Mouse (Mus musculus): ENCODE results near the gene Hps4. TPM values are rescaled to one million over a fixed set of nuclear protein-coding genes. Genes with fewer than 3 reads are reported as not detected.
A peak's percentile ranks its signal among the peaks of the same experiment; 100 is the strongest.

Hps4 gene
- polyA plus RNA-seq, 1 experiment from 2014 or later = 15.3 TPM

GRCm38 (mm10) chr5:112369326-112369725, 26.4 kb downstream of the Hps4 start:
- 91% methylated on average over 13 of the region's 13 CpGs for WGBS

GRCm38 (mm10) chr5:112370236-112370813, 27.4 kb downstream of the Hps4 start:
- H3K36me3 ChIP-seq (ENCODE audit: control insufficient read depth, insufficient read depth, low read length) = peaks cover 27% of the 10 kb centered on the region
- no peak overlapping the region for H3K4me2 ChIP-seq (replicated peaks; ENCODE audit: low read depth)
- H3K9me3 ChIP-seq (ENCODE audit: control insufficient read depth, low read length) = no peaks in the 10 kb centered on the region
- H3K27ac ChIP-seq (replicated peaks) = no peak overlapping the region
- WGBS = 88% methylated on average over 12 of the region's 12 CpGs
- no peak for DNase-seq (ENCODE audit: low spot score)
- ATAC-seq (ENCODE audit: low FRiP score, low TSS enrichment) = peak; percentile 8; the same call in 1 of the 2 replicates
- no peaks in the 10 kb centered on the region for H3K27me3 ChIP-seq (ENCODE audit: control insufficient read depth, insufficient read depth, low read length)
- H3K4me1 ChIP-seq (replicated peaks; ENCODE audit: control insufficient read depth, insufficient read depth) = no peaks in the 10 kb centered on the region
- no peak overlapping the region for H3K4me3 ChIP-seq (ENCODE audit: low read depth, low read length)
- TF ChIP-seq CTCF (IDR thresholded peaks at IDR 0.05; ENCODE audit: low read depth) = no peak
- no peak for TF ChIP-seq EP300 (optimal IDR thresholded peaks at IDR 0.05)
- H3K9ac ChIP-seq (ENCODE audit: low read length) = no peak overlapping the region

More at GRCm38 (mm10) chr5:112369326-112369725, 26.4 kb downstream of the Hps4 start:
- TF ChIP-seq EP300 (optimal IDR thresholded peaks at IDR 0.05) (no peak), CTCF (IDR thresholded peaks at IDR 0.05; ENCODE audit: low read depth) (no peak)
- DNase-seq (ENCODE audit: low spot score) = no peak
- no peak overlapping the region for H3K4me3 ChIP-seq (ENCODE audit: low read depth, low read length)
- no peak overlapping the region for H3K4me2 ChIP-seq (replicated peaks; ENCODE audit: low read depth)
- no peaks in the 10 kb centered on the region for H3K27me3 ChIP-seq (ENCODE audit: control insufficient read depth, insufficient read depth, low read length)
- no peak overlapping the region for H3K9ac ChIP-seq (ENCODE audit: low read length)
- H3K36me3 ChIP-seq (ENCODE audit: control insufficient read depth, insufficient read depth, low read length) = peaks cover 31% of the 10 kb centered on the region
- no peak for ATAC-seq (ENCODE audit: low FRiP score, low TSS enrichment)
- no peak overlapping the region for H3K27ac ChIP-seq (replicated peaks)
- H3K9me3 ChIP-seq (ENCODE audit: control insufficient read depth, low read length) = no peaks in the 10 kb centered on the region
- H3K4me1 ChIP-seq (replicated peaks; ENCODE audit: control insufficient read depth, insufficient read depth) = no peaks in the 10 kb centered on the region

DNA sequence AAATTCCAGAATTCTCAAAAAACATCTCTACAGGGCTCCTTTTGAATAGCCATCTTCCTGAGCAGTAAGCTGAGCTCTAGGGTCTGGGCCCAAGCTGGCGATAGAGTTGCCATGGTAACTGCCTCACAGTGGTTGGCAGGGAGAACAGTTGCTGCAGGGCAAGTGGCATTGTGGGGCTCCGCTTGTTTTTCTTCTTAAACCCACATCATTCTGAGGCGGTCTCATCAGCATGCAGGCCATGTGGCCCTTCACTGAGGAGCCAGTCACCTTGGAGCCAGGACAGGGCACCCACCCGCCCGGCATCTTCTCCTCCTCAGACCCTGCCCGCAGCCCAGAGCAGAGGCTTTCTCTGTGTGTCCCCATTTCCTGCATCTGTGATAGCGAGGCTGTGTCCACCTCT, 29.1 kb downstream of the Hps4 start:
- Histone ChIP-seq H3K4me2 (replicated peaks; ENCODE audit: low read depth) (no peak overlapping the region), H3K9me3 (ENCODE audit: control insufficient read depth, low read length) (no peaks in the 10 kb centered on the region), H3K4me3 (ENCODE audit: low read depth, low read length) (no peak overlapping the region), H3K9ac (ENCODE audit: low read length) (no peak overlapping the region), H3K27me3 (ENCODE audit: control insufficient read depth, insufficient read depth, low read length) (no peaks in the 10 kb centered on the region), H3K27ac (replicated peaks) (no peak overlapping the region), H3K36me3 (ENCODE audit: control insufficient read depth, insufficient read depth, low read length) (peaks cover 20% of the 10 kb centered on the region), H3K4me1 (replicated peaks; ENCODE audit: control insufficient read depth, insufficient read depth) (no peaks in the 10 kb centered on the region)
- no peak for TF ChIP-seq CTCF (IDR thresholded peaks at IDR 0.05; ENCODE audit: low read depth)
- TF ChIP-seq EP300 (optimal IDR thresholded peaks at IDR 0.05) = no peak
- ATAC-seq (ENCODE audit: low FRiP score, low TSS enrichment) (no peak), DNase-seq (ENCODE audit: low spot score) (no peak)
- 77% methylated on average over 7 of the region's 7 CpGs for WGBS

- H3K36me3 ChIP-seq (ENCODE audit: control insufficient read depth, insufficient read depth, low read length) = peaks cover 10% of the 10 kb centered on the region; the same call in 1 of the 2 replicates
These were observed 33.2 kb downstream of the Hps4 start for GRCm38 (mm10) chr5:112376111-112376510.

DNA sequence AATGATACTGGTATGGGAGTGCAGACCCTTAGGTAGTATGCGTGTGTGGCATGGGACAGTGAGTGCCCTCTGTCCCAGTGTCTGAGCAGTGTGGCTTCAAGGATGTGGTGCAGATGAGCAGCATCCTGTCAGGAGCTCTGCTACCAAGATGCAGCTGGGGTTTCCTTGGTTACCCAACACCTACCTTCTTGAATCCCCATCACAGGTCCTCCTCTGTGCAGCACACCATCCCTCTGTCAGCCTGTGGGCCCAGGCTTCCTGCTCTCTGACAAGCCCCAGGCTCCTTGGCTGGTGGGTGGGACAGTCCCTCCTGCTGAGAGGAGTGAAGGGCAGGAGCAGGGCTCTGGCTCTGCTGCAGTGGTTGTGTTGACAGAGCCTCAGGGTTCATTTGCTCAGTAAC, 34.5 kb downstream of the Hps4 start:
- no peak for ATAC-seq (ENCODE audit: low FRiP score, low TSS enrichment)
- H3K27me3 ChIP-seq (ENCODE audit: control insufficient read depth, insufficient read depth, low read length) = no peaks in the 10 kb centered on the region
- TF ChIP-seq CTCF (IDR thresholded peaks at IDR 0.05; ENCODE audit: low read depth) (no peak), EP300 (optimal IDR thresholded peaks at IDR 0.05) (no peak)
- DNase-seq (ENCODE audit: low spot score) = no peak
- H3K4me3 ChIP-seq (ENCODE audit: low read depth, low read length) = no peak overlapping the region
- H3K36me3 ChIP-seq (ENCODE audit: control insufficient read depth, insufficient read depth, low read length) = peaks cover 6% of the 10 kb centered on the region; the same call in 1 of the 2 replicates
- WGBS = 95% methylated on average over 1 of the region's 1 CpGs
- no peak overlapping the region for H3K9ac ChIP-seq (ENCODE audit: low read length)
- no peaks in the 10 kb centered on the region for H3K4me1 ChIP-seq (replicated peaks; ENCODE audit: control insufficient read depth, insufficient read depth)
- no peaks in the 10 kb centered on the region for H3K9me3 ChIP-seq (ENCODE audit: control insufficient read depth, low read length)
- no peak overlapping the region for H3K27ac ChIP-seq (replicated peaks)
- no peak overlapping the region for H3K4me2 ChIP-seq (replicated peaks; ENCODE audit: low read depth)

More at GRCm38 (mm10) chr5:112376111-112376510, 33.2 kb downstream of the Hps4 start:
- ATAC-seq (ENCODE audit: low FRiP score, low TSS enrichment) (no peak), DNase-seq (ENCODE audit: low spot score) (no peak)
- Histone ChIP-seq H3K9ac (ENCODE audit: low read length) (no peak overlapping the region), H3K27ac (replicated peaks) (no peak overlapping the region), H3K9me3 (ENCODE audit: control insufficient read depth, low read length) (no peaks in the 10 kb centered on the region), H3K4me3 (ENCODE audit: low read depth, low read length) (no peak overlapping the region), H3K27me3 (ENCODE audit: control insufficient read depth, insufficient read depth, low read length) (no peaks in the 10 kb centered on the region), H3K4me2 (replicated peaks; ENCODE audit: low read depth) (no peak overlapping the region), H3K4me1 (replicated peaks; ENCODE audit: control insufficient read depth, insufficient read depth) (no peaks in the 10 kb centered on the region)
- no peak for TF ChIP-seq CTCF (IDR thresholded peaks at IDR 0.05; ENCODE audit: low read depth)
- no peak for TF ChIP-seq EP300 (optimal IDR thresholded peaks at IDR 0.05)
- 87% methylated on average over 4 of the region's 4 CpGs for WGBS

DNA sequence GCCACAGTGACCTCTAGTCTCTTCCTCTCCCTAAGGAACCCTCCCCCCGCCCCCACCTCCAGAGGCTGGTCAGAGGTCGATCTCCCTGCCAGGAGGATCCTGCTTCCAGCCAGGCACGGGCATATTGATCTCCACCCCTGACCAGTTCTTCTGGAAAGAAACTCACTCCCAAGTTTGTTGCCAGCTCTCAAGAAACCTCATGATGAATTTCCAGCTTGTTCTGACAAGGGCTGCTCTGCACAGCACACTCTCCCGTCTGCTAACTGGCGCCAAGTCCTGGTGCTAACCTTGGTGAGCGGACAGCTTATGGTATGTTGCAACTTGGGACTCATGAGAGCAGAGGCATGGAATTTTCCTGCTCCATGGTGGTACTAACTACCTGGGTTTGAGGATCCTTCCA, 35.8 kb downstream of the Hps4 start:
- H3K4me2 ChIP-seq (replicated peaks; ENCODE audit: low read depth) = no peak overlapping the region
- H3K9ac ChIP-seq (ENCODE audit: low read length) = no peak overlapping the region
- WGBS = 76% methylated on average over 6 of the region's 6 CpGs
- no peak overlapping the region for H3K4me3 ChIP-seq (ENCODE audit: low read depth, low read length)
- H3K27me3 ChIP-seq (ENCODE audit: control insufficient read depth, insufficient read depth, low read length) = no peaks in the 10 kb centered on the region
- peaks cover 3% of the 10 kb centered on the region; the same call in 1 of the 2 replicates for H3K36me3 ChIP-seq (ENCODE audit: control insufficient read depth, insufficient read depth, low read length)
- TF ChIP-seq EP300 (optimal IDR thresholded peaks at IDR 0.05) (no peak), CTCF (IDR thresholded peaks at IDR 0.05; ENCODE audit: low read depth) (no peak)
- H3K27ac ChIP-seq (replicated peaks) = no peak overlapping the region
- H3K4me1 ChIP-seq (replicated peaks; ENCODE audit: control insufficient read depth, insufficient read depth) = no peaks in the 10 kb centered on the region
- DNase-seq (ENCODE audit: low spot score) (no peak), ATAC-seq (ENCODE audit: low FRiP score, low TSS enrichment) (no peak)
- H3K9me3 ChIP-seq (ENCODE audit: control insufficient read depth, low read length) = no peaks in the 10 kb centered on the region

Data from stomach, postnatal 0 days (tissue).